Mouse (Mus musculus) R1 (cell line): ENCODE results near the gene Jam3.
A peak's percentile ranks its signal among the peaks of the same experiment; 100 is the strongest.

Experiments used
- DNase-seq: peaks from one replicate; pipeline ENCODE4 v3.0.0-alpha.2; 2018; ENCODE audit warnings: low read depth, low spot score

The Jam3 gene

GRCm38 (mm10) chr9:27111756-27112155, 43.5 kb downstream of the Jam3 start:
- no peak for DNase-seq

DNA sequence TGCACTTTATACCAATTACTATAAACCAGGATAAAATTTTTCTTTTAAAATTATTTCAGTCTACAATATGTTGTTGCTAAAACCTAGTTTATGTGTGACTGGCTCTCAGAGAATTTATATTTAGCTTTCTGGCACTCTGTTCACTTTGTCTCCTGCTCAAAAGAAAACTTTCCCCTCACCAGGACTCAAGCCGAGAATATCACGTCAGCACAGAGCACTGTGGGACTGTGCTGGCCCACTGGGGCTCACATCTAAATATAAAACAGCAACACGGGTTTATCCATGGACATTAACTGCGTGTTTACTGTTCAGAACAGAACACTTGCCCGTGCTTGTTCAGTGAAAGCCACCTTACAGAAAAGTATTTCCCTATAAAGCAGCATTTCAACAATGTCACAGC, 44.5 kb downstream of the Jam3 start:
- no peak for DNase-seq

DNA sequence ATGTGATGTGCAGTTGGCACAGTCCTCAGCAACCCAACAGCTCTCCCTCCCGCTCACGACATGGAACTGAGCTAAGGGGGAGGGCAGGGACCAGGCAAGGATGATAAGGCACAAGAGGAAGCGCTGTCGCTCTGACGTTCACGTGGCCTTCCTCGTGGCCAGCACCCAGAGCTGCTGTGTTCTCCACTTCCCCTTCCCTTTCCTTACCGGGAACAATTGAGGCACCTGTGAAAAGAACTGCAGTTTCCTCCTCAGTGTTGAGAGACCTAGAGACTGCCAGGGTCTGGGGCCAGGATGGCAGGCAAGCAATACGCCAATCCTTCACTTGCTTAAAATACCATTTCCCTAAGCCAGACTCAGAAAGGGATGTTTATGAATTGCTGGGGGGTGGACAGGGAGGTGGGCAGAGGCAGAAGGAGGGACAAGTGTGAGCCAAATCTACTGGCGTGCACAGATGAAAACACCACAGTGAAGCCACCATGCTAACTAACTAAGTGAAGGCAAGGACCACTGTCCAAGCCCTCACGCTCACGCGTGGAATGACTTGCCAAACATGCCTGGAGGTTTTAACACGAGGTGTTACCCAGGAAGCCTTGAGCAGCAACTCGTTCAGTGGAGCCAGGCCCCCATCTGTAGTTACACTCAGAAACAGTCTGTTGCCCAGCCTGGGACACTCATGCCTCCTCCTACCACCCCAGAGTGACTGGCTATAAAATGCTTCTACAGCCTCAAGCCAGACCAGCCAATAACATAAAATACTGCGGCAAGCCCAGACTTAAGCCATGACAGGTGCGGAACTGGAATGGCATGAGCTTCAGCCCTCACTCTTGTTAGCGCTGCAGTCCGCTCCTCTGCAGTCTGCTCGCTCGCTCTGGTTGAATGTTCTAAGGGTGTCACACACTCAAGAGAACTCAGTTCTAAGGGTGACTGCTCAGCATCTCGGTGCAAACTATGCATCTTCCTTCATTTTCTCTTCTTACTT, 45.4 kb downstream of the Jam3 start:
- no peak for DNase-seq

- no peak for DNase-seq
These were observed 46.8 kb downstream of the Jam3 start for GRCm38 (mm10) chr9:27108451-27108850.

DNA sequence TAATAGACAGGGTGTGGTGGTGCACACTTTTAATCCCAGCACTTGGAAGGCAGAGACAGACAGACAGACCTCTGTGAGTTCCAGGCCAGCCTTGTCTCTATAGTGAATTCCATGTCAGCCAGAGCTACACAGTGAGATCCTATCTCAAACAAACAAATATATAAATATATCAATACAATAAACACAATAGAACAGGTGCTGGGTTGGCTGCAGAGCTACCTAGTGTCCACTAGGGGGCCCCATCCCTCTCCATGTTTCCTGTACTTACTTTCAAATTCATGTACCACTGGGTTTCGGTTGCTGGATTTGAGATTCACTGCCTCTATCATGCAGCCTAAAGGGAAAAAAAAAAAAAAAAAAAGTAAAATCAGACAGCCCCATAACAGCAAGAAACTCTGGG, 49.1 kb downstream of the Jam3 start:
- peak; percentile 57 for DNase-seq

- no peak for DNase-seq
These were observed 53.8 kb downstream of the Jam3 start for GRCm38 (mm10) chr9:27101466-27101865.

DNA sequence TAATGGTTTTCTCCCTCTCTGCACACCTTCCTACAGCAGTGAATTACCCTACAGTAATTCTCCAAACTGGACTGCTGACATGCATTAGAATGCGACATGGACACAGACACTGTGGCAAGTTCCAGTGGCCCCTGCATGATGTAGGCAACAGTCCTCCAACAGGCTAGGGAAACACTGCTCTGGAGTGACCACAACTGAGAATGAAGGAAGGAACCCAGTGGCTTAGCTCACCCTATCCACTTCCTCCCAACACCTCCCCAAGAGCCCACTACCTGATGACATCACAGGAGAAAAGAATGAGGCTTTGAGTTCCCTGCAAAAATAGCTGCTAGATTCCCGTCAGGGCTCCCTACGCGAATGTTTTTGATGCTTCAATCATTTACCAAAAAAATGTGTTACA, 55.7 kb downstream of the Jam3 start:
- no peak for DNase-seq

DNA sequence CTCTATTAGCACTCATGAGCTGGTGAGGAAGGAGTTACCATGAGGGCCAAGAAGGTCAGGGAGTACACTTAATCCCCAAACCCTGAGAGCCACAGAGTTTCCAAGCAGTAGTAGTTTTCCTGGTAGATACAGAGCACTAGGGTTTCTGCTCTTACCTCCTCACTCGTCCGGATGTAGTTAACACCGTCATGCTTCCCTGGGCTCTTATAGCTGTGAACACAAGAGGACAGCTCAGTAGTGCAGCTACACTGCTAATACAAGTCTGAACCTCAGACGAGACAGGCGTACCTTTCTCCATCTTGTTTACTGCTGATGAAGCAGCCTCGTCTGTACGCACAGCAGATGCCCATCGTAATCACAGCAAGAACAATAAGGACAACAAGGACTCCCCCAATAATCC, 56.7 kb downstream of the Jam3 start:
- DNase-seq: no peak

GRCm38 (mm10) chr9:27098092-27098491, 57.1 kb downstream of the Jam3 start:
- DNase-seq: no peak

DNA sequence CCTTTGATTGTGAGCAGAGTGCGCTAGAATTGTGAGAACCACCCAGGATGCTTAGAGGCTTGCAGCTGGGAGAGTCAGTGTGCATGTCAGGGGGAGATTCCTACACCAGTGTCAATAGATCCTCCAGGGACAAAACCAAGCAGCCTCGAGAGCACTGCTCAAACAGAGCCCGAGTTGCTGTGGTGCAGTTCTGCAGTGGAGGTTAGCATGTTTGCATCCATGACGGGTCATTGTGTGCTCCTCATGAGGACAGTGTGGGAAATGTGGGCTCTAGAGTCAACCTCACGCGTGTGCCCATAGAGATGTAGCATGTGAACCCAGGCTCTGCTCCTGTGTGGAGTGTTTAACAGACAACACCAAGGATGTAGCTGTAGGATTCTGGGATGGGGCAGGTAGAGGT, 62.3 kb downstream of the Jam3 start:
- DNase-seq: no peak

- DNase-seq: no peak
These were observed 64.1 kb downstream of the Jam3 start for GRCm38 (mm10) chr9:27090801-27091775.

- DNase-seq: no peak
These were observed 65.1 kb downstream of the Jam3 start for GRCm38 (mm10) chr9:27090134-27090533.

DNA sequence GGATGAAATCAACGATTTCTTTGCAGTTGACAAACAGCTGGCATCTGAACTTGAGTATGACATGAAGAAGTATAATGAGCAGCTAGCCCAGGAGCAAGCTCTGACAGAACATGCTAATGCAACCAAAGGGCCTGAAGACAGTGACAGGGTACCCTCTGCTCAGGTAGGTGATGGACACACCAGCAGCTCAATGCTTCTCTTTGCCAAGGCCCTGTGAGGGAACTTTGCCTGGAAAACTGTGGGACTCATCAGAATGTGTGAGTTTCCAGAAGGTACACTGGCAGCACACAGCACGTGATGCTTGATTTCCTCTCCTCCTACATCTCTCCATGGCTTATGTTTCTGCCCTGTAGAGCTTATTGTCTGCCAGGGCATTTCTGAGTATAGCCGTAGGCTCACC, 67.8 kb downstream of the Jam3 start:
- DNase-seq: no peak

DNA sequence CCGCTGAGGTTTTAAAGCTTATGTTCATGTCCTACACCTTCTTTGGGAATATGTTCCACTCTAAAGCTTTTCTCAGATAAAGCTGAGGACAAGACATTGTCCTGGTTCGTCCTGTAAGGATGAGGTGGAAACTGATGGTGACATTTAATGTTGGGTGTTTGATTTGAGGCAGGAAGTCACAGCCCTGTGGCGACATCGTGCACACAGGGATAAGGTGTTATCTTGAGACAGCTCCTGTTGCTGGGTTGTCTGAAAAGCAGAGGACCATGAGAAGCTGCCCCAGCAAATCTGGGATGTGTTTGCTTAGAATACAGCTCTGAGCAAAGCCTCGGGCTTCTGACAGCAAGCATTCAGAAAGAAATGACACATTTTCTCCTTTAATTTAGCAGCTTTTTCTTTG, 69.0 kb downstream of the Jam3 start:
- DNase-seq: no peak

DNA sequence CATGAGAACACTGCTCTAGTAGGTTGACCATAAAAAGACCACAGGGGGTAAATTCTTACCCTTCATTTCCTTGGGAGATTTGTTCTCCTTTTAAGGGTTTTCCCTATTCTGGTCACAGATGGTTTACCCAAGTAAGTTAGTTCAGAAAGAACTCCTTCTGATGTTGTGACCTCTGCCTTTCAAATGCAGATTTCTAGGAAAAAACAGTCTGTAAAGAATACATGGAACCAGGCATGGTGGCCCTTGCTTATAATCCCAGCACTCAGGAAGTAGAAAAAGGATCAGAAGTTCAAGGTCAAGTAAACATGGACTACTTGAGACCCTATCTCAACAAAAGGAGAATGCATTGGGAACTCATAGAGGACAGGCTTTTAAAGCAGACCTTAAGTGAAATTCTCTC, 79.4 kb downstream of the Jam3 start:
- DNase-seq: peak; percentile 91

- DNase-seq: no peak
These were observed 80.5 kb downstream of the Jam3 start for GRCm38 (mm10) chr9:27074677-27075076.

GRCm38 (mm10) chr9:27070895-27071294, 84.3 kb downstream of the Jam3 start:
- no peak for DNase-seq

DNA sequence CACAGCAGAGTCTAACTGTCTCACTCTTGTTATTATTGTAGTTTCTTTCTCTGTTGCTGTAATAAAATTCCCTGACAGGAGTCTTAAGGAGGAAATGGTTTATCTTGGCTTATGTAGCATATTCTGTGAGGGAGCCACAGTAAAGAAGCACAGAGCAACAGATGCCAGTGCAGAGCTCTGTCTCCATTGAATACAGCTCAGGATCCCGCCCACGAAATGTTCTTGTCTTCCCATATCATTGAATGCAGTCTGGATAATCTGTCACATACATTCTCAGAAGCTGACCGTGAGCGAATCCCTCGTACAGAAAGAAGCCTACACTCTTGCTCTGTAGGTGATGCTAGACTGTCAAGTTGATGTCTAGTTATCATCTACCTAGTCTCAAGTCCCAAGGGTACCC, 96.9 kb downstream of the Jam3 start:
- no peak for DNase-seq

DNA sequence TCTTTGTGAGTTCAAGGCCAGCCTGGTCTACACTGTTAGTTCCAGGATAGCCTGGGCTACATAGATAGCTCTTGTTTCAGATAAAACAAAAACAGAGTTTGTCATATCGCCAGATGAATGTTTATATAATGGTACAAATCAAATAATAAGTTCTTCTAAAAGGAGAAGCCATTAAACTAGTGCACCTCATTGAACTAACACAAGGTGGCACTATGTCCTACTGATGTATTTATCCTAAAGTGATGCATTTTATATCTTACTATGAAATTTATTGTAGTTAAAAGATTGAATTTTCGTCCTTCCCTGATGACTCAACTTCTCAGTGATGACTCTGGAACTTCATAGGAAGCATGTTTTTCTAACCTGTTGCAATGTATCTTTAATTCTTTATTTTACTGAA, 105.7 kb downstream of the Jam3 start:
- no peak for DNase-seq
